Mouse (Mus musculus): ENCODE data around the gene Kirrel3.

- peak; percentile 64 for TF ChIP-seq CTCF (IDR thresholded peaks at IDR 0.05)
- no peak for TF ChIP-seq EP300 (IDR thresholded peaks at IDR 0.05)
Observed at GRCm38 (mm10) chr9:34861775-34862174, 376.1 kb downstream of the Kirrel3 start.

Data from lung, postnatal 0 days (tissue).